Mouse (Mus musculus) liver, embryonic 14.5 days (tissue): Measurements from ENCODE around the gene Hpn. TPM values are rescaled to one million over a fixed set of nuclear protein-coding genes. Genes with fewer than 3 reads are reported as not detected.

ENCODE experiments used
- ATAC-seq: fragments of 200-750 bp; cut with Nextera tagmentation; 2 replicates; pipeline ENCODE4 v1.8.0; 2017; ENCODE audit warnings: moderate number of reproducible peaks, mild to moderate bottlenecking, moderate library complexity; ENCODE audit not compliant: insufficient read depth
- DNase-seq, 3 experiments: peaks; one replicate each; pipeline ENCODE4 v3.0.0-alpha.2; 2012 to 2013; ENCODE audit warnings: low read depth in 3 of 3, low spot score in 3 of 3
- H3K27ac ChIP-seq: fragments of 300-500 bp; sonication (generic); 2 replicates; pipeline ENCODE4 v1.5.1; 2014; ENCODE audit warnings: moderate library complexity, mild to moderate bottlenecking, control low read depth, inconsistent platforms
- H3K27me3 ChIP-seq: fragments of 300-500 bp; sonication (generic); 2 replicates; pipeline ENCODE4 v1.6.1; 2014; ENCODE audit warnings: mild to moderate bottlenecking, low read length, moderate library complexity; ENCODE audit not compliant: control insufficient read depth, insufficient read depth
- H3K36me3 ChIP-seq: fragments of 300-500 bp; sonication (generic); replicated peaks from 2 replicates; pipeline ENCODE4 v1.6.1; 2014; ENCODE audit warnings: low read depth; ENCODE audit not compliant: control insufficient read depth, insufficient read depth
- H3K4me1 ChIP-seq, 2 experiments: fragments of 200-500 bp in 1 of 2; fragments of 300-500 bp in 1 of 2; sonication (generic) in 1 of 2; replicated peaks; 2 replicates each; pipeline ENCODE4 v1.6.1; 2012 to 2014; ENCODE audit warnings: antibody characterized with exemption in 1 of 2, inconsistent platforms in 1 of 2, low read length in 1 of 2; ENCODE audit not compliant: control insufficient read depth in 2 of 2, insufficient read depth in 2 of 2
- H3K4me2 ChIP-seq: fragments of 300-500 bp; sonication (generic); 2 replicates; pipeline ENCODE4 v1.6.1; 2014; ENCODE audit warnings: low read depth, mild to moderate bottlenecking, control low read depth, moderate library complexity
- H3K4me3 ChIP-seq, 2 experiments: fragments of 200-500 bp in 1 of 2; fragments of 300-500 bp in 1 of 2; sonication (generic) in 1 of 2; 2 replicates each; pipeline ENCODE4 v1.5.1; 2012 to 2014; ENCODE audit warnings: low read depth in 2 of 2, low read length in 2 of 2, mild to moderate bottlenecking in 2 of 2, control low read depth in 1 of 2, inconsistent platforms in 1 of 2, moderate library complexity in 1 of 2; ENCODE audit not compliant: insufficient read depth in 1 of 2
- H3K9ac ChIP-seq: fragments of 300-500 bp; sonication (generic); replicated peaks from 2 replicates; pipeline ENCODE4 v1.6.1; 2014; ENCODE audit warnings: mild to moderate bottlenecking, control low read depth, moderate library complexity
- H3K9me3 ChIP-seq: fragments of 300-500 bp; sonication (generic); 2 replicates; pipeline ENCODE4 v1.6.1; 2016; ENCODE audit warnings: low read length, mixed read lengths; ENCODE audit not compliant: control insufficient read depth
- CTCF ChIP-seq: IDR thresholded peaks from 2 replicates; pipeline ENCODE4 v1.5.1; 2016; ENCODE audit warnings: antibody characterized with exemption, low read depth, control low read depth
- EP300 ChIP-seq: IDR thresholded peaks from 2 replicates; pipeline ENCODE4 v1.6.1; 2016; ENCODE audit warnings: antibody characterized with exemption, low read depth
- WGBS: fragments of 180-500 bp; shearing (Covaris S2); extraction: QIAGEN DNeasy Blood & Tissue Kit; methylation state at CpG from one replicate; pipeline ENCODE4 v1.1.7; 2014; ENCODE audit not compliant: insufficient replicate concordance; 5-methylcytosine and 5-hydroxymethylcytosine counted together
- polyA plus RNA-seq, 2 experiments: library from polyadenylated mRNA; depleted of rRNA in 1 of 2; stranded (reverse) in 1 of 2; unstranded in 1 of 2; fragments of >200 nt; fragmentation: Nextera tagmentation in 1 of 2; extraction: Ambion mirVana in 1 of 2; gene quantifications; 2 replicates each; pipeline versions ENCODE4 v1.2.1 to v1.2.3; 2012 to 2014

Hpn gene
- polyA plus RNA-seq, 2 experiments = 43.3 to 44.7 TPM

DNA sequence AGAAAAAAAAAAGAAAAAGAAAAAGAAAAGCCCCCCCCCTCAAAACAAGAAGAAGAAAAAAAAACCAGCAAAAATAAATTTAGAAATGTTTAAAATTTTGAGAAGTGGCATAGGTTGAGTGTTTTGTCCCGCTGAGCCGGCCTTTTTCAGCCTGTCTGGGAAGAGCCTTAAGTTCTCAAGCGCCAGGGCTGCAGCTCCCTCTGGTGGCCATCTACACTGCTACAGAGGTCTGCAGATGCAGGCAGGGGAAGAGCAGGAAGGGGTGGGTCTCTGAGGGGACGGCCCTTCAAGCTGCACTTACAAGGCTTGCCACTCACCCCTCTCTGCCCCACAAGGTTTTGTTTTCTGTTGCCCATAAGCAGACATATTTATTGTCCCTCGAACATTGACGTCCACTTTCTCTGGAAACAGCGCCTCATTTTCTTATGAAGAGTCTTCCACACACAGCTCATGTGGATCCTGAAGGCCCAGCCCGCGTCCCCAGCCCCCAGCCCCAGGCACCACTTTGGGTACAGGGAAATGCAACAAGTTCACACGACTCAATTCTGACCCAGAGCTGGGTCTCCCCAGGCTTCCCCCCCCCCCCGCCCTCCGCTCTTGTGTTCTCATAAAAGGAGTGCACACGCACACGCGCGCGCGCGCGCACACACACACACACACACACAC lies 17.4 kb downstream of the Hpn start:
- Histone ChIP-seq H3K4me3 (no peak overlapping the region; a peak in 1 of 4 replicates), H3K9ac (no peak overlapping the region), H3K4me1 (no peaks in the 10 kb centered on the region)

DNA sequence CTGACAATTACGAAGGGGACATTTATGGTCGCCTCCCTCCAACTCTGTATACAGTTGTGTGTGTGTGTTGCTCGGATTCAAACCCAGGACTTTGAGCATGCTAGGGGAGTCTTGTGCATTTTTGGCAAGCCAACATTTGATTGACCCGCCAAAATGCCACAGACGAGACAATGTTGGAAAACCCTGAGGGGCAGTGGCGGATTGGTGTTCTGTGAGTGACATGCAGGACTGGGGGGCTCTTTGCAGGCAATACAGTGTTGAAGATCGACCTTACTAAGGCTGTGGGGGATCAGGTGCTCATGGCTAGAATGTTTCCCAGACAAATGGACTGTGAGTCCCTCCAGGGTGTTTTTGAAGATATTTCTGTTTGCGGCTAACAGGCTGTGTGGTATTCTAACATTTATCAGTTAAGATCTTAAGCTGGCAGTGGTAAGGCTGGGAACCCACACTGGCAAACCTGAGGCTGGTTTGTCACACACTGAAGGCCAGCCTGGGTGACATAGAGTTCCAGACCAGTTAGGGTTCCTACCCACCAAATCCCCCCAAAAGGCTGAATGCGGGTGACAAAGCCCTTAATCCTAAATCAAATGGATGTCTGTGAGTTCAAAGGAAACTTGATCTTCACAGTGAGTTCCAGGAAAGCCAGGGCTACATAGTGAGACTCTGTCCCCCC lies 18.1 kb downstream of the Hpn start:
- ATAC-seq (no peak), DNase-seq (no peak)
- Histone ChIP-seq H3K4me2 (no peak overlapping the region), H3K4me1 (no peaks in the 10 kb centered on the region), H3K27ac (no peak overlapping the region), H3K27me3 (no peaks in the 10 kb centered on the region), H3K36me3 (no peaks in the 10 kb centered on the region), H3K9ac (no peak overlapping the region), H3K4me3 (no peak overlapping the region), H3K9me3 (no peaks in the 10 kb centered on the region)
- TF ChIP-seq CTCF (no peak), EP300 (no peak)
- 60% methylated on average over 9 of the region's 9 CpGs for WGBS

More for the DNA sequence above, 17.4 kb downstream of the Hpn start:
- no peaks in the 10 kb centered on the region for H3K9me3 ChIP-seq
- WGBS = 43% methylated on average over 20 of the region's 20 CpGs
- TF ChIP-seq CTCF = peak; percentile 90
- no peak for TF ChIP-seq EP300
- H3K4me2 ChIP-seq = peak overlapping the region; percentile 41; the same call in 1 of the 2 replicates
- DNase-seq (peak; percentile 49 to 63 (median 60)), ATAC-seq (peak; percentile 72; the same call in 1 of the 2 replicates)
- no peaks in the 10 kb centered on the region for H3K36me3 ChIP-seq
- no peak overlapping the region for H3K27ac ChIP-seq
- no peaks in the 10 kb centered on the region for H3K27me3 ChIP-seq

DNA sequence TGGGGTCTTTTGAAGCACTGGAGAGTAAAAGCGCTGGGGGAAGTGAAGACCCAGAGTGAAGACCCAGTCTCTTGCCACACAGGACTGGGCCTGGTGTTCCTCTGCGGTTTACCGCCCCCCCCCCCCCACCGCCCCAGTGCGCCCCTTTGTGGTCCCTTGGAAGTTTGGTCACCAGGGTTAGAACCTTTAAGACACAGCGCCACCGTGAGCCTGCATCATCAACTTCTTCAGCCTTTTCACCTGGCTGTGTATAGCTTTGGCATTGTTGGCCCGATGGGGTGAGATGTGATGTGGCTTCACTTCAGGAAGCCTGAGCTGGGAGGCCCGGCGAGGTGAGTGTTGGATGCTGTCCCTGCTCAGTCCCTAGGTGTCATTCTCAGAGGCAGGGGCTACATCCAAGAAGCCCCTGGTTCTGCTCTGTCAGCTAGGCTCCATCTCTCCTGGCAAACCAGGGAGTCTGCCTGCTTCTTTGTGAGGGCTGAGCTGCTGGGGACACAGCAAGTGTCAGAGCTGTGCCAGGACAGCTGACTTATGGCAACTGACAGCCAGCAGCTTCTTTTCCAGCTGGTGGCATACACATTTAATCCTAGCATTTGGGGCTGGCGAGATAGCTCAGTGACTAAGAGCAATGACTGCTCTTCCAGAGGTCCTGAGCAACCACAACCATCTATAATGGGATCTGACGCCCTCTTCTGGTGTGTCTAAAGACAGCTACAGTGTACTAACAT lies 20.2 kb downstream of the Hpn start:
- no peaks in the 10 kb centered on the region for H3K27me3 ChIP-seq
- H3K4me3 ChIP-seq = no peak overlapping the region
- no peak for DNase-seq
- no peaks in the 10 kb centered on the region for H3K9me3 ChIP-seq
- 20% methylated on average over 10 of the region's 12 CpGs for WGBS
- no peak overlapping the region for H3K4me2 ChIP-seq
- H3K4me1 ChIP-seq = no peaks in the 10 kb centered on the region
- H3K36me3 ChIP-seq = no peaks in the 10 kb centered on the region
- peak; percentile 19; the same call in 1 of the 2 replicates for TF ChIP-seq CTCF
- no peak for TF ChIP-seq EP300
- ATAC-seq = no peak
- no peak overlapping the region for H3K27ac ChIP-seq
- H3K9ac ChIP-seq = no peak overlapping the region

DNA sequence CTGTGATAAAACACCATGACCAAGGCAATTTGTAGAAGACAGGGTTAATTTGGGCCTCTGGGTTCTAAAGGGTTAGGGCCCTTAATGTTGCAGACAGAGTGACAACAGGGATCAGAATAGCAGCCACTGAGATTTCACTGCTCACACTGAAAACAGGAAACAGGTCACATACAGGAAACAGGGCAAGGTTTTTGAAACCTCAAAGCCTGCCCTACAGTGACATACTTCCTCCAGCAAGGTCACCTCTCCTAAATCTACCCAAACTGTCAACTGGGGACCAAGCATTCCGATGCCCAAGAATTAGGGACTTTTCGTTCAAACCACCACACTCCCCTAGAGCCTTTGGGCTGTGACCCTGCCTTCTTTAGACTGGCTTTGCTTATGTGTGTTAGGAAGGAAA lies 25.4 kb downstream of the Hpn start:
- DNase-seq (no peak), ATAC-seq (no peak)
- no peaks in the 10 kb centered on the region for H3K9me3 ChIP-seq
- H3K27ac ChIP-seq = no peak overlapping the region
- no peak overlapping the region for H3K4me3 ChIP-seq
- H3K4me1 ChIP-seq = peaks cover 0 to 4% of the 10 kb centered on the region in 2 experiments; a peak in 1 of 4 replicates
- H3K36me3 ChIP-seq = no peaks in the 10 kb centered on the region
- H3K27me3 ChIP-seq = no peaks in the 10 kb centered on the region
- no peak overlapping the region for H3K9ac ChIP-seq
- H3K4me2 ChIP-seq = no peak overlapping the region
- WGBS = 15% methylated on average over 2 of the region's 2 CpGs
- TF ChIP-seq EP300 (no peak), CTCF (no peak)

DNA sequence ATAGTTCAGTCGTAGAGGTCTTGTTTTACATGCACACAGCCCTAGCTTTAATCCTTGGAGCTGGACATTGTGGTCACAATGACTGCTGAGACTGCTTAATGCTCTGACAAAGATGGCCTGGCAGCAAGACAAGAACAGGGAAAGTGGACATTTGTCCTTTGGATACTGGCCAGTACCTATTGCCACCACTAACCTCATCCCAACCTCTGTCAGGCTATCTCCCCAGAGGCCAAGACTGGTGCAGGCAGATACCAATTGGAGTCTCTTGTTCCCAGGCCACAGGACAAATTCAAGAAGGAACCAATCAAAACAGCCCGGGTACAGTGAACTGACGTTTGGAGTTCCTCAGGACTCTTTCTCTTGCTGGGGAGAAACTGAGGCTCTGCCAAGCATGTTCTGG lies 26.9 kb downstream of the Hpn start:
- H3K9ac ChIP-seq = no peak overlapping the region
- H3K27me3 ChIP-seq = no peaks in the 10 kb centered on the region
- DNase-seq = no peak
- no peaks in the 10 kb centered on the region for H3K9me3 ChIP-seq
- peaks cover 0 to 6% of the 10 kb centered on the region in 2 experiments; a peak in 1 of 4 replicates for H3K4me1 ChIP-seq
- no peak for TF ChIP-seq EP300
- WGBS = 53% methylated on average over 3 of the region's 3 CpGs
- H3K36me3 ChIP-seq = no peaks in the 10 kb centered on the region
- H3K4me2 ChIP-seq = no peak overlapping the region
- no peak overlapping the region for H3K4me3 ChIP-seq
- H3K27ac ChIP-seq = no peak overlapping the region
- no peak for ATAC-seq
